Mouse (Mus musculus): Measurements from ENCODE around the gene C1s1. TPM values are rescaled to one million over a fixed set of nuclear protein-coding genes. Genes with fewer than 3 reads are reported as not detected.
"Not testable (repeated sequence)": the region's sequence is repeated elsewhere in the genome, so short reads cannot be mapped to it uniquely, and the experiment has no call there.

The C1s1 gene
- polyA plus RNA-seq (2015; fragmentation: Nextera tagmentation; extraction: Ambion mirVana), result 0.49 and 1.3 TPM in 2 replicates

- H3K4me1 ChIP-seq (ENCODE audit: control insufficient read depth, insufficient read depth, low read depth, low read length); H3K27me3 ChIP-seq (replicated peaks; ENCODE audit: control insufficient read depth, insufficient read depth, low read length); H3K4me3 ChIP-seq (ENCODE audit: low read length); ATAC-seq; H3K9me3 ChIP-seq (ENCODE audit: control insufficient read depth, low read length); H3K9ac ChIP-seq (ENCODE audit: low read depth, low read length); H3K4me2 ChIP-seq (ENCODE audit: low read length); H3K36me3 ChIP-seq (ENCODE audit: control insufficient read depth, insufficient read depth, low read length); H3K27ac ChIP-seq (ENCODE audit: low read depth, low read length): not testable (repeated sequence)
- WGBS, result 4% methylated on average over 1 of the region's 1 CpGs
These were observed at the start of gene C1s1 for GRCm38 (mm10) chr6:124542284-124542683. TSS of gene C1s1 (minus strand) at chr6:124542359.

GRCm38 (mm10) chr6:124588771-124589170, 46.6 kb upstream of the C1s1 start:
- Histone ChIP-seq H3K4me3 (ENCODE audit: low read length) (no peak overlapping the region), H3K9me3 (ENCODE audit: control insufficient read depth, low read length) (no peaks in the 10 kb centered on the region), H3K9ac (ENCODE audit: low read depth, low read length) (no peak overlapping the region), H3K4me1 (ENCODE audit: control insufficient read depth, insufficient read depth, low read depth, low read length) (no peaks in the 10 kb centered on the region), H3K27ac (ENCODE audit: low read depth, low read length) (no peak overlapping the region), H3K4me2 (ENCODE audit: low read length) (no peak overlapping the region), H3K27me3 (replicated peaks; ENCODE audit: control insufficient read depth, insufficient read depth, low read length) (no peaks in the 10 kb centered on the region), H3K36me3 (ENCODE audit: control insufficient read depth, insufficient read depth, low read length) (no peaks in the 10 kb centered on the region)
- ATAC-seq, result no peak

GRCm38 (mm10) chr6:124586266-124586665, 44.1 kb upstream of the C1s1 start:
- Histone ChIP-seq H3K27ac (ENCODE audit: low read depth, low read length) (no peak overlapping the region), H3K9me3 (ENCODE audit: control insufficient read depth, low read length) (no peaks in the 10 kb centered on the region), H3K9ac (ENCODE audit: low read depth, low read length) (no peak overlapping the region), H3K27me3 (replicated peaks; ENCODE audit: control insufficient read depth, insufficient read depth, low read length) (no peaks in the 10 kb centered on the region), H3K36me3 (ENCODE audit: control insufficient read depth, insufficient read depth, low read length) (no peaks in the 10 kb centered on the region), H3K4me3 (ENCODE audit: low read length) (no peak overlapping the region), H3K4me2 (ENCODE audit: low read length) (no peak overlapping the region), H3K4me1 (ENCODE audit: control insufficient read depth, insufficient read depth, low read depth, low read length) (no peaks in the 10 kb centered on the region)
- 82% methylated on average over 4 of the region's 4 CpGs for WGBS
- ATAC-seq, result no peak

GRCm38 (mm10) chr6:124585761-124586160, 43.6 kb upstream of the C1s1 start:
- no peak for ATAC-seq
- Histone ChIP-seq H3K36me3 (ENCODE audit: control insufficient read depth, insufficient read depth, low read length) (no peaks in the 10 kb centered on the region), H3K27me3 (replicated peaks; ENCODE audit: control insufficient read depth, insufficient read depth, low read length) (no peaks in the 10 kb centered on the region), H3K4me2 (ENCODE audit: low read length) (no peak overlapping the region), H3K4me3 (ENCODE audit: low read length) (no peak overlapping the region), H3K9ac (ENCODE audit: low read depth, low read length) (no peak overlapping the region), H3K27ac (ENCODE audit: low read depth, low read length) (no peak overlapping the region), H3K9me3 (ENCODE audit: control insufficient read depth, low read length) (no peaks in the 10 kb centered on the region), H3K4me1 (ENCODE audit: control insufficient read depth, insufficient read depth, low read depth, low read length) (no peaks in the 10 kb centered on the region)
- 96% methylated on average over 3 of the region's 3 CpGs for WGBS

GRCm38 (mm10) chr6:124584935-124585334, 42.8 kb upstream of the C1s1 start:
- Histone ChIP-seq H3K4me3 (ENCODE audit: low read length) (no peak overlapping the region), H3K4me1 (ENCODE audit: control insufficient read depth, insufficient read depth, low read depth, low read length) (no peaks in the 10 kb centered on the region), H3K9me3 (ENCODE audit: control insufficient read depth, low read length) (no peaks in the 10 kb centered on the region), H3K27me3 (replicated peaks; ENCODE audit: control insufficient read depth, insufficient read depth, low read length) (no peaks in the 10 kb centered on the region), H3K36me3 (ENCODE audit: control insufficient read depth, insufficient read depth, low read length) (no peaks in the 10 kb centered on the region), H3K9ac (ENCODE audit: low read depth, low read length) (no peak overlapping the region), H3K27ac (ENCODE audit: low read depth, low read length) (no peak overlapping the region), H3K4me2 (ENCODE audit: low read length) (no peak overlapping the region)
- ATAC-seq, result no peak
- 75% methylated on average over 3 of the region's 3 CpGs for WGBS

- no peak overlapping the region for H3K9ac ChIP-seq (ENCODE audit: low read depth, low read length)
- H3K4me1 ChIP-seq (ENCODE audit: control insufficient read depth, insufficient read depth, low read depth, low read length), result no peaks in the 10 kb centered on the region
- no peak overlapping the region for H3K4me2 ChIP-seq (ENCODE audit: low read length)
- no peaks in the 10 kb centered on the region for H3K27me3 ChIP-seq (replicated peaks; ENCODE audit: control insufficient read depth, insufficient read depth, low read length)
- no peak overlapping the region for H3K27ac ChIP-seq (ENCODE audit: low read depth, low read length)
- WGBS, result 94% methylated on average over 1 of the region's 1 CpGs
- no peak for ATAC-seq
- H3K9me3 ChIP-seq (ENCODE audit: control insufficient read depth, low read length), result no peaks in the 10 kb centered on the region
- no peak overlapping the region for H3K4me3 ChIP-seq (ENCODE audit: low read length)
- H3K36me3 ChIP-seq (ENCODE audit: control insufficient read depth, insufficient read depth, low read length), result no peaks in the 10 kb centered on the region
These were observed 40.1 kb upstream of the C1s1 start for GRCm38 (mm10) chr6:124582231-124582630.

GRCm38 (mm10) chr6:124580155-124580554, 38.0 kb upstream of the C1s1 start:
- not testable (repeated sequence) for H3K4me3 ChIP-seq (ENCODE audit: low read length); H3K9ac ChIP-seq (ENCODE audit: low read depth, low read length); H3K27ac ChIP-seq (ENCODE audit: low read depth, low read length); H3K4me1 ChIP-seq (ENCODE audit: control insufficient read depth, insufficient read depth, low read depth, low read length); H3K27me3 ChIP-seq (replicated peaks; ENCODE audit: control insufficient read depth, insufficient read depth, low read length); ATAC-seq; H3K36me3 ChIP-seq (ENCODE audit: control insufficient read depth, insufficient read depth, low read length); H3K9me3 ChIP-seq (ENCODE audit: control insufficient read depth, low read length); H3K4me2 ChIP-seq (ENCODE audit: low read length)
- WGBS, result 73% methylated on average over 6 of the region's 7 CpGs

GRCm38 (mm10) chr6:124575155-124575678, 33.1 kb upstream of the C1s1 start:
- not testable (repeated sequence) for H3K9me3 ChIP-seq (ENCODE audit: control insufficient read depth, low read length); H3K27ac ChIP-seq (ENCODE audit: low read depth, low read length); H3K4me3 ChIP-seq (ENCODE audit: low read length); H3K4me2 ChIP-seq (ENCODE audit: low read length); H3K27me3 ChIP-seq (replicated peaks; ENCODE audit: control insufficient read depth, insufficient read depth, low read length); ATAC-seq; H3K36me3 ChIP-seq (ENCODE audit: control insufficient read depth, insufficient read depth, low read length); H3K4me1 ChIP-seq (ENCODE audit: control insufficient read depth, insufficient read depth, low read depth, low read length); H3K9ac ChIP-seq (ENCODE audit: low read depth, low read length)
- 81% methylated on average over 3 of the region's 3 CpGs for WGBS

- no peak for ATAC-seq
- Histone ChIP-seq H3K4me3 (ENCODE audit: low read length) (no peak within 1 kb of the TSS), H3K27me3 (replicated peaks; ENCODE audit: control insufficient read depth, insufficient read depth, low read length) (no peaks in the 10 kb centered on the region), H3K4me2 (ENCODE audit: low read length) (peak within 1 kb of the TSS; percentile 6; the same call in 1 of the 2 replicates), H3K36me3 (ENCODE audit: control insufficient read depth, insufficient read depth, low read length) (no peaks in the 10 kb centered on the region), H3K4me1 (ENCODE audit: control insufficient read depth, insufficient read depth, low read depth, low read length) (no peaks in the 10 kb centered on the region), H3K9ac (ENCODE audit: low read depth, low read length) (no peak within 1 kb of the TSS), H3K27ac (ENCODE audit: low read depth, low read length) (no peak within 1 kb of the TSS), H3K9me3 (ENCODE audit: control insufficient read depth, low read length) (no peaks in the 10 kb centered on the region)
- 7% methylated on average over 8 of the region's 8 CpGs for WGBS
These were observed 27.9 kb upstream of the C1s1 start, which contains the start of gene C1rb for GRCm38 (mm10) chr6:124570026-124570425. TSS of gene C1rb (plus strand) at chr6:124570294.

- not testable (repeated sequence) for H3K9ac ChIP-seq (ENCODE audit: low read depth, low read length); H3K4me2 ChIP-seq (ENCODE audit: low read length); H3K9me3 ChIP-seq (ENCODE audit: control insufficient read depth, low read length); H3K4me3 ChIP-seq (ENCODE audit: low read length); H3K4me1 ChIP-seq (ENCODE audit: control insufficient read depth, insufficient read depth, low read depth, low read length); H3K36me3 ChIP-seq (ENCODE audit: control insufficient read depth, insufficient read depth, low read length); ATAC-seq; H3K27ac ChIP-seq (ENCODE audit: low read depth, low read length); H3K27me3 ChIP-seq (replicated peaks; ENCODE audit: control insufficient read depth, insufficient read depth, low read length)
- WGBS, result 96% methylated on average over 1 of the region's 2 CpGs
These were observed 19.5 kb upstream of the C1s1 start for GRCm38 (mm10) chr6:124561611-124562010.
